Mouse (Mus musculus) ovary, postnatal 10 days (tissue): ENCODE results near the gene Fam83d.

Experiments used
- DNase-seq: peaks from one replicate; pipeline ENCODE4 v3.0.0; 2022; ENCODE audit warnings: low spot score

Fam83d gene

GRCm38 (mm10) chr2:158815686-158816085, 47.8 kb downstream of the Fam83d start:
- no peak for DNase-seq

- DNase-seq, result no peak
Observed at GRCm38 (mm10) chr2:158816239-158816638, 48.3 kb downstream of the Fam83d start.

- DNase-seq, result no peak
Observed at GRCm38 (mm10) chr2:158817708-158818107, 49.8 kb downstream of the Fam83d start.

- no peak for DNase-seq
Observed at GRCm38 (mm10) chr2:158828124-158828523, 60.2 kb downstream of the Fam83d start.

GRCm38 (mm10) chr2:158829746-158830145, 61.9 kb downstream of the Fam83d start:
- no peak for DNase-seq

- no peak for DNase-seq
Observed at GRCm38 (mm10) chr2:158833221-158833620, 65.3 kb downstream of the Fam83d start.

GRCm38 (mm10) chr2:158833645-158834044, 65.8 kb downstream of the Fam83d start:
- DNase-seq, result no peak
